In the genomic region with DNA sequence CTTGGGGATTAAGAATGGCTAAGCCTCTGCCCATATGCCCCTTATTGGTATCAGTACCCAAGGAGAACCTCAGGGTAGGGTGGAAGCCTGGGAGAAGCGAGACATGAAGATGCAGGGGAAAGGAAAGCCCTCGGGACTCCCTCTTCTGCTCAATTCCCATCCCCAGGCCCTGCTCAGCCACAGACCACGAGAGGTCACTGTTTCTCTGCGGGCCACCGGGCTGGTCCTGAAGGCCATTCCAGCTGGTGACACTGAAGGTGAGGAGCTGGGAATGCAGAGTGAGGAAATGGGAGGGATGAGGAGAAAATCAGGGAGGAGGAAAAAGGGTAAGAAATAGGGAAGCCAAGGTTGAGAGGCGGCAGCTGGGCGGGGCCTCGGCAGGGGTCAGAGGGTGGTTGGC, we compare ENCODE assay signal across 8 mouse cellular contexts. TPM values are rescaled to one million over a fixed set of nuclear protein-coding genes. Genes with fewer than 3 reads are reported as not detected.
DNase-seq lines count a peak whose midpoint lies in the region; ATAC-seq lines count a peak whose summit lies in the region.

No protein-coding gene starts in this region.

- no peaks in the 10 kb centered on the region for H3K36me3 ChIP-seq in midbrain, embryonic 14.5 days (ENCODE audit: control insufficient read depth, insufficient read depth, low read length)
- H3K36me3 ChIP-seq in midbrain, embryonic 16.5 days (ENCODE audit: control insufficient read depth, insufficient read depth, low read length) = no peaks in the 10 kb centered on the region
- no peaks in the 10 kb centered on the region for H3K36me3 ChIP-seq in kidney, embryonic 16.5 days (ENCODE audit: insufficient read depth, low read length)
- H3K36me3 ChIP-seq in stomach, embryonic 16.5 days (ENCODE audit: control insufficient read depth, insufficient read depth, low read length) = no peaks in the 10 kb centered on the region

- no peak overlapping the region for H3K4me2 ChIP-seq in midbrain, embryonic 14.5 days (ENCODE audit: low read length)
- H3K4me2 ChIP-seq in midbrain, embryonic 16.5 days (ENCODE audit: low read length) = no peak overlapping the region
- H3K4me2 ChIP-seq in kidney, embryonic 16.5 days (replicated peaks; ENCODE audit: low read depth, low read length) = no peak overlapping the region
- H3K4me2 ChIP-seq in stomach, embryonic 16.5 days (ENCODE audit: low read depth, low read length) = no peak overlapping the region

- no peak overlapping the region for H3K27ac ChIP-seq in midbrain, embryonic 14.5 days (replicated peaks; ENCODE audit: low read depth, low read length)
- H3K27ac ChIP-seq in midbrain, embryonic 16.5 days (ENCODE audit: low read length) = no peak overlapping the region
- no peak overlapping the region for H3K27ac ChIP-seq in kidney, embryonic 16.5 days (ENCODE audit: low read length)
- H3K27ac ChIP-seq in stomach, embryonic 16.5 days (ENCODE audit: low read length) = no peak overlapping the region

- H3K27me3 ChIP-seq in midbrain, embryonic 14.5 days (ENCODE audit: control insufficient read depth, insufficient read depth, low read length) = no peaks in the 10 kb centered on the region
- no peaks in the 10 kb centered on the region for H3K27me3 ChIP-seq in midbrain, embryonic 16.5 days (ENCODE audit: control insufficient read depth, insufficient read depth, low read depth, low read length)
- no peaks in the 10 kb centered on the region; the same call in 1 of the 2 replicates for H3K27me3 ChIP-seq in kidney, embryonic 16.5 days (ENCODE audit: insufficient read depth, low read length)
- H3K27me3 ChIP-seq in stomach, embryonic 16.5 days (ENCODE audit: control insufficient read depth, insufficient read depth, low read length) = no peaks in the 10 kb centered on the region

- no peaks in the 10 kb centered on the region for H3K4me1 ChIP-seq in midbrain, embryonic 14.5 days (ENCODE audit: control insufficient read depth, insufficient read depth, low read length)
- no peaks in the 10 kb centered on the region for H3K4me1 ChIP-seq in midbrain, embryonic 16.5 days (ENCODE audit: control insufficient read depth, insufficient read depth, low read length)
- H3K4me1 ChIP-seq in kidney, embryonic 16.5 days (ENCODE audit: insufficient read depth, low read length) = peaks cover 4% of the 10 kb centered on the region; the same call in 1 of the 2 replicates
- no peaks in the 10 kb centered on the region for H3K4me1 ChIP-seq in stomach, embryonic 16.5 days (ENCODE audit: control insufficient read depth, insufficient read depth, low read length)

- peak; percentile 32 for DNase-seq in adrenal gland, adult 2 months
- DNase-seq in adrenal gland, adult 8-10 months = no peak
- DNase-seq in midbrain, embryonic 14.5 days = peak; percentile 40
- DNase-seq in frontal cortex, postnatal 14 days (ENCODE audit: low spot score in 2 of 2) = no peak
- no peak for DNase-seq in layer of hippocampus, adult 8-10 months (ENCODE audit: low spot score in 2 of 2)

- WGBS in midbrain, embryonic 14.5 days = 10% methylated on average over 8 of the region's 8 CpGs
- 5% methylated on average over 8 of the region's 8 CpGs for WGBS in midbrain, embryonic 16.5 days
- 6% methylated on average over 8 of the region's 8 CpGs for WGBS in kidney, embryonic 16.5 days
- WGBS in stomach, embryonic 16.5 days = 16% methylated on average over 8 of the region's 8 CpGs

- no peak overlapping the region for H3K4me3 ChIP-seq in midbrain, embryonic 14.5 days (replicated peaks; ENCODE audit: low read depth, low read length)
- no peak overlapping the region for H3K4me3 ChIP-seq in midbrain, embryonic 16.5 days (ENCODE audit: low read depth, low read length)
- H3K4me3 ChIP-seq in kidney, embryonic 16.5 days (ENCODE audit: low read length) = no peak overlapping the region
- H3K4me3 ChIP-seq in stomach, embryonic 16.5 days (replicated peaks; ENCODE audit: low read length) = no peak overlapping the region

- H3K9ac ChIP-seq in midbrain, embryonic 14.5 days (replicated peaks; ENCODE audit: low read length) = no peak overlapping the region
- no peak overlapping the region for H3K9ac ChIP-seq in midbrain, embryonic 16.5 days (ENCODE audit: low read depth, low read length)
- H3K9ac ChIP-seq in kidney, embryonic 16.5 days (replicated peaks; ENCODE audit: low read length) = no peak overlapping the region
- H3K9ac ChIP-seq in stomach, embryonic 16.5 days (ENCODE audit: low read length) = no peak overlapping the region

- ATAC-seq in midbrain, embryonic 14.5 days (ENCODE audit: low FRiP score, low TSS enrichment) = no peak
- ATAC-seq in midbrain, embryonic 16.5 days = no peak
- ATAC-seq in kidney, embryonic 16.5 days (ENCODE audit: low FRiP score, low TSS enrichment) = 0 out of 2 replicates have a peak, but pooled peaks have one; percentile 42
- 0 out of 2 replicates have a peak, but pooled peaks have one; percentile 51 for ATAC-seq in stomach, embryonic 16.5 days (ENCODE audit: insufficient read depth, low FRiP score)

- H3K9me3 ChIP-seq in midbrain, embryonic 14.5 days (ENCODE audit: control insufficient read depth, low read length) = no peaks in the 10 kb centered on the region
- H3K9me3 ChIP-seq in midbrain, embryonic 16.5 days (replicated peaks; ENCODE audit: control insufficient read depth, low read length, poor library complexity, severe bottlenecking) = no peaks in the 10 kb centered on the region
- no peaks in the 10 kb centered on the region for H3K9me3 ChIP-seq in kidney, embryonic 16.5 days (ENCODE audit: low read length)
- H3K9me3 ChIP-seq in stomach, embryonic 16.5 days (replicated peaks; ENCODE audit: control insufficient read depth, low read length) = no peaks in the 10 kb centered on the region

RNA-seq across cellular contexts. Expression of gene Mfsd6l, which starts 11.4 kb away (rescaled TPM):
- total RNA-seq in adrenal gland, adult 2 months (2021) = under 1 TPM; 0.14 TPM
- polyA plus RNA-seq in adrenal gland, adult 2 months (2012; rRNA removed) = 0.17 and 0.32 TPM in 2 replicates
- total RNA-seq in adrenal gland, adult 8-10 months (2022) = under 1 TPM in 2 of 4 experiments, not detected in 2; 0.13 to 0.55 TPM
- polyA plus RNA-seq in midbrain, embryonic 14.5 days (2014; fragmentation: Nextera tagmentation; extraction: Ambion mirVana) = not detected in 2 replicates
- 0.09 TPM in 1 of 2 replicates, not detected in the other for polyA plus RNA-seq in midbrain, embryonic 16.5 days (2015; fragmentation: Nextera tagmentation; extraction: Ambion mirVana)
- polyA plus RNA-seq in kidney, embryonic 16.5 days (2015; fragmentation: Nextera tagmentation; extraction: Ambion mirVana) = 2.6 and 2.9 TPM in 2 replicates
- 2.0 and 2.8 TPM in 2 replicates for polyA plus RNA-seq in stomach, embryonic 16.5 days (2015; fragmentation: Nextera tagmentation; extraction: Ambion mirVana)
- not detected for total RNA-seq in layer of hippocampus, adult 8-10 months (2022)

RNA-seq across cellular contexts. Expression of gene Pik3r6, which starts 41.7 kb away (rescaled TPM):
- total RNA-seq in adrenal gland, adult 2 months (2021) = 1 to 10 TPM; 1.6 to 2.6 TPM
- 3.9 and 5.3 TPM in 2 replicates for polyA plus RNA-seq in adrenal gland, adult 2 months (2012; rRNA removed)
- 1 to 10 TPM; 2.4 to 4.8 (median 3.5) TPM for total RNA-seq in adrenal gland, adult 8-10 months (2022)
- 0.86 and 1.5 TPM in 2 replicates for polyA plus RNA-seq in midbrain, embryonic 14.5 days (2014; fragmentation: Nextera tagmentation; extraction: Ambion mirVana)
- 1.3 and 2.5 TPM in 2 replicates for polyA plus RNA-seq in midbrain, embryonic 16.5 days (2015; fragmentation: Nextera tagmentation; extraction: Ambion mirVana)
- 5.0 and 5.9 TPM in 2 replicates for polyA plus RNA-seq in kidney, embryonic 16.5 days (2015; fragmentation: Nextera tagmentation; extraction: Ambion mirVana)
- polyA plus RNA-seq in stomach, embryonic 16.5 days (2015; fragmentation: Nextera tagmentation; extraction: Ambion mirVana) = 3.2 and 3.8 TPM in 2 replicates
- total RNA-seq in layer of hippocampus, adult 8-10 months (2022) = 1 to 10 TPM; 1.5 to 6.2 (median 2.5) TPM

RNA-seq across cellular contexts. Expression of gene Ccdc42, which starts 42.3 kb away (rescaled TPM):
- total RNA-seq in adrenal gland, adult 2 months (2021) = not detected
- polyA plus RNA-seq in adrenal gland, adult 2 months (2012; rRNA removed) = not detected in 2 replicates
- total RNA-seq in adrenal gland, adult 8-10 months (2022) = not detected
- polyA plus RNA-seq in midbrain, embryonic 14.5 days (2014; fragmentation: Nextera tagmentation; extraction: Ambion mirVana) = 0.36 TPM in 1 of 2 replicates, not detected in the other
- 0.18 and 0.65 TPM in 2 replicates for polyA plus RNA-seq in midbrain, embryonic 16.5 days (2015; fragmentation: Nextera tagmentation; extraction: Ambion mirVana)
- 3.3 and 3.5 TPM in 2 replicates for polyA plus RNA-seq in kidney, embryonic 16.5 days (2015; fragmentation: Nextera tagmentation; extraction: Ambion mirVana)
- 0.41 and 0.49 TPM in 2 replicates for polyA plus RNA-seq in stomach, embryonic 16.5 days (2015; fragmentation: Nextera tagmentation; extraction: Ambion mirVana)
- total RNA-seq in layer of hippocampus, adult 8-10 months (2022) = 1 to 10 TPM; 1.8 to 2.5 (median 2.0) TPM

Comparison
In these comparisons a context has a peak if more than half of its experiments do, and no peak if none do; other contexts are left out.
1. DNase-seq: peak in adrenal gland, adult 2 months (single experiment) and midbrain, embryonic 14.5 days (single experiment); none in adrenal gland, adult 8-10 months (single experiment), frontal cortex, postnatal 14 days (0 of 2) and layer of hippocampus, adult 8-10 months (0 of 2).
2. ATAC-seq: peak in kidney, embryonic 16.5 days (single experiment) and stomach, embryonic 16.5 days (single experiment); none in midbrain, embryonic 14.5 days (single experiment) and midbrain, embryonic 16.5 days (single experiment).